Mouse (Mus musculus): ENCODE measurements around the gene Prl7c1.
"Not testable (repeated sequence)": the region's sequence is repeated elsewhere in the genome, so short reads cannot be mapped to it uniquely, and the experiment has no call there.

The Prl7c1 gene

GRCm38 (mm10) chr13:27780704-27781103 is at the start of gene Prl7c1:
Gene Prl7c1, minus strand, starts transcription at chr13:27780804.
- not testable (repeated sequence) for H3K4me3 ChIP-seq (replicated peaks; ENCODE audit: low read length); H3K36me3 ChIP-seq (ENCODE audit: insufficient read depth, low read length); H3K9me3 ChIP-seq (ENCODE audit: low read length); H3K4me1 ChIP-seq (replicated peaks; ENCODE audit: low read depth, low read length); H3K27me3 ChIP-seq (ENCODE audit: insufficient read depth, low read length)

DNA sequence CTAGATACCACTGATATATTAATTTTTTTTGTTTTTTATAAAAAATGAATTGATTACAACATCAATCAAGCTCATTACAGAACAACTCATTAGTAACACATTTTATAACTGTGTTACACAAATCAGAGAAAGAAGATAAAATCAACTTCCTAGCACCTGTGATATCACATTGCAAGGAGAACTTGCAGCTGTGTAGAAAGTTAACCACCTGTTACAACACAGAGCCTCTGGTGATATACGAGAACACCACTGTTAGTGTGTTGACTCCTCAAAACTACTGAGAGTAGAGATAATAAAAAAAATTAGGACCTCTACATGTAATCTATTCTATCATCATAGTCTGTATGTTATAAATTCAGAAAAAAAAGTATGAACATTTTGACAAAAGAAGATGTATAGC is 22.2 kb upstream of the Prl7c1 start:
- no peaks in the 10 kb centered on the region for H3K4me1 ChIP-seq (replicated peaks; ENCODE audit: low read depth, low read length)
- H3K27me3 ChIP-seq (ENCODE audit: insufficient read depth, low read length), result no peaks in the 10 kb centered on the region
- no peak overlapping the region for H3K4me3 ChIP-seq (replicated peaks; ENCODE audit: low read length)
- H3K36me3 ChIP-seq (ENCODE audit: insufficient read depth, low read length), result no peaks in the 10 kb centered on the region
- H3K9me3 ChIP-seq (ENCODE audit: low read length), result no peaks in the 10 kb centered on the region
- TF ChIP-seq POU5F1 (IDR thresholded peaks at IDR 0.05; ENCODE audit: borderline replicate concordance, low read length) (no peak), NANOG (IDR thresholded peaks at IDR 0.05; ENCODE audit: borderline replicate concordance, low read length) (no peak), CTCF (conservative IDR thresholded peaks at IDR 0.05; ENCODE audit: low read length) (no peak)

DNA sequence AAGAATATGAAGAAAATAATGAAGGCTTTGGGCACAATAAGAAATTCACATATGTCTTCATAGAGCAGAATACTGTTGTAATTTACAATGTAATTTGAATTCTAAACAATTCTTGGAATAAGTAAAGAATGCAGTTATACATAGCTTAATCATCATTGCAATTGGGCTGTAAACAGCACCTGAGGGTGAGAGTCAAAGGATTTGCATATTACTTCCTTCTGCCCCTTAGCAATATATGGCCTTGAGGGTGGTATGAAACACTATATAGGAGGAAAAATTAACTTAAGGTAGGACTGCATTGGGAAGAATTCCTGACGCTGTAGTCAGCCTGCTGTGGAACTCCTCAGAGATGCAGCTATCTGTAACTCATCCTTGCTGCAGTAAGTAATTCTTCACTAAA is 20.8 kb upstream of the Prl7c1 start, which contains the start of gene Prl2a1:
Gene Prl2a1 (plus strand): TSS at position 301 of the 400 bp plus-strand sequence.
- TF ChIP-seq POU5F1 (IDR thresholded peaks at IDR 0.05; ENCODE audit: borderline replicate concordance, low read length) (no peak), CTCF (conservative IDR thresholded peaks at IDR 0.05; ENCODE audit: low read length) (no peak)
- Histone ChIP-seq H3K4me3 (replicated peaks; ENCODE audit: low read length) (no peak within 1 kb of the TSS), H3K36me3 (ENCODE audit: insufficient read depth, low read length) (no peaks in the 10 kb centered on the region), H3K27me3 (ENCODE audit: insufficient read depth, low read length) (no peaks in the 10 kb centered on the region), H3K4me1 (replicated peaks; ENCODE audit: low read depth, low read length) (no peaks in the 10 kb centered on the region), H3K9me3 (ENCODE audit: low read length) (no peaks in the 10 kb centered on the region)

DNA sequence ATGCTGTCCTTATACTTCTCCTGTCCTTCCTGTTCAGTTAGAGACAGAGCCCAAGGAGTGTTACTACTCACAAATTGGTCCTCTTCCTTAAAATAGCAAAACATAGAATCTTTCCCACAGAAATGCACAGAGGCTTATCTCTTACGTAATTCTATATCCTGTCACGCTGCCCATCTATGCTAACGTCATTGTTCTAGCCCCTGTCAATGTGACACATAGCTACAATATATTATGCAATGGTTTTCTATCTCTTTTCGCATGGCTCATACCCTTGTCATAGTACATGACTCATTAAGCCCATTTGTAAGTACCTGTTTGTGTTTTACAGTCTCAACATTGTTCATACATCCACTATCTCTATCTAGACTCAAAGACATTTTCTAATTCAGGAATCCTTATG is 18.7 kb upstream of the Prl7c1 start:
- TF ChIP-seq NANOG (IDR thresholded peaks at IDR 0.05; ENCODE audit: borderline replicate concordance, low read length) (no peak), POU5F1 (IDR thresholded peaks at IDR 0.05; ENCODE audit: borderline replicate concordance, low read length) (no peak), CTCF (conservative IDR thresholded peaks at IDR 0.05; ENCODE audit: low read length) (no peak)

GRCm38 (mm10) chr13:27734512-27735186 is 46.0 kb downstream of the Prl7c1 start:
- Histone ChIP-seq H3K27me3 (ENCODE audit: insufficient read depth, low read length) (no peaks in the 10 kb centered on the region), H3K4me3 (replicated peaks; ENCODE audit: low read length) (no peak overlapping the region), H3K36me3 (ENCODE audit: insufficient read depth, low read length) (no peaks in the 10 kb centered on the region), H3K4me1 (replicated peaks; ENCODE audit: low read depth, low read length) (no peaks in the 10 kb centered on the region), H3K9me3 (ENCODE audit: low read length) (no peaks in the 10 kb centered on the region)
- TF ChIP-seq POU5F1 (IDR thresholded peaks at IDR 0.05; ENCODE audit: borderline replicate concordance, low read length), result no peak
- TF ChIP-seq NANOG (IDR thresholded peaks at IDR 0.05; ENCODE audit: borderline replicate concordance, low read length), result no peak
- TF ChIP-seq CTCF (conservative IDR thresholded peaks at IDR 0.05; ENCODE audit: low read length), result no peak

More for the DNA sequence above, 18.7 kb upstream of the Prl7c1 start:
- Histone ChIP-seq H3K4me3 (replicated peaks; ENCODE audit: low read length) (no peak overlapping the region), H3K36me3 (ENCODE audit: insufficient read depth, low read length) (no peaks in the 10 kb centered on the region), H3K4me1 (replicated peaks; ENCODE audit: low read depth, low read length) (no peaks in the 10 kb centered on the region), H3K27me3 (ENCODE audit: insufficient read depth, low read length) (no peaks in the 10 kb centered on the region), H3K9me3 (ENCODE audit: low read length) (no peaks in the 10 kb centered on the region)

DNA sequence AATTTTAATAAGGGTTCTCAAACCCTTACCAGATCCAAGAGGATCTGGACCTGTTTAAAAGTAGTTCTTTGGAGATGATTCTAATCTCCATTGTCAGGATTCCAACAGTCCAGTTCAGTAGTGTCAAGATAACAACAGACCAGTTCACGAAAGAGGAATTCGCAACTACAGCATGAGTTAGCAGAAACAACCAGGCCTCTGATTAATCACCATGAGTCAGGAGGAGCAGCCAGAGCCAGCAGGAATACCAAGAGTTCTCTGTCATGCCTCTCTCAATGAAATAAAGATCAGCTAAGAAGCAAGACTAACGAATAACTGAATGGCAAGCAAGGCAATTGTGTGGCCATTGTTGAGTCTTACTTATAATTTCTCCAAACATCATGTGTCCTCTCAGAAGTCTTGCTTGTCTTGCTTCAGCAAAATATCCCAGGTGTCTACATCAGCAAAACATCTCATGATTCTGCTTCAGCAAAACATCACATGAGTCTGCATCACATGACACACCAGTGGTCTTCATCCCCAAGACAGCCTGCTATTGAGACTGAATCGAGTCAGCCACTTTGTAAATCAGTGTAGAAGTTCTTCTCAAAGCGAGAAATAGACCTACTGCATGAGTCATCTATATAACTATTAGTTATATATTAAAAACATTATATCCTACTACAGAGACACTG is 50.2 kb downstream of the Prl7c1 start:
- not testable (repeated sequence) for H3K27me3 ChIP-seq (ENCODE audit: insufficient read depth, low read length); H3K9me3 ChIP-seq (ENCODE audit: low read length); H3K4me1 ChIP-seq (replicated peaks; ENCODE audit: low read depth, low read length); H3K36me3 ChIP-seq (ENCODE audit: insufficient read depth, low read length); H3K4me3 ChIP-seq (replicated peaks; ENCODE audit: low read length)

DNA sequence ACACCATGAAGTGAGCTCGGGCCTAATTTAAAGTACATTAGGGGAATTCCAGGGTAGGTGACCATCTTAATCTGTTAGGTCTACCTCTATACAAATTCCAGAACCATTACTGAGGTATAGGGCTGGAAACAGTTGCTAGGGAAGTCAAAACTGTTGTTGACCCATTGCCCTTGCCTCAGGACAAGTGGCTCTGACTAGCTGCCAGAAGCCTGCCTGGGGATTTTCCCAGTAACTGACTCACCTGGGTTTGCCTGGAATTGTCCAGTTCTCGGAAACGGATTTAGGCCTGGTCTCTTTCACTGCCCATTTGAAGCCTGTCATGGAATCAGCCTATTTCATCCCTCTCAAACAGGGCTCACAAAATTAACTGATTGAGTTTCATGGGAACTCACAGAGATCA is 55.5 kb downstream of the Prl7c1 start:
- H3K4me1 ChIP-seq (replicated peaks; ENCODE audit: low read depth, low read length); H3K9me3 ChIP-seq (ENCODE audit: low read length); H3K27me3 ChIP-seq (ENCODE audit: insufficient read depth, low read length); H3K36me3 ChIP-seq (ENCODE audit: insufficient read depth, low read length); H3K4me3 ChIP-seq (replicated peaks; ENCODE audit: low read length): not testable (repeated sequence)
